Mouse (Mus musculus) cerebellum, adult 11-12 months (tissue): Measurements from ENCODE around the gene Tada2a.

Experiments used
- DNase-seq: peaks from one replicate; pipeline ENCODE4 v3.0.0; 2022

Gene Tada2a

GRCm38 (mm10) chr11:84062805-84063204 is 66.6 kb downstream of the Tada2a start:
- DNase-seq: no peak

DNA sequence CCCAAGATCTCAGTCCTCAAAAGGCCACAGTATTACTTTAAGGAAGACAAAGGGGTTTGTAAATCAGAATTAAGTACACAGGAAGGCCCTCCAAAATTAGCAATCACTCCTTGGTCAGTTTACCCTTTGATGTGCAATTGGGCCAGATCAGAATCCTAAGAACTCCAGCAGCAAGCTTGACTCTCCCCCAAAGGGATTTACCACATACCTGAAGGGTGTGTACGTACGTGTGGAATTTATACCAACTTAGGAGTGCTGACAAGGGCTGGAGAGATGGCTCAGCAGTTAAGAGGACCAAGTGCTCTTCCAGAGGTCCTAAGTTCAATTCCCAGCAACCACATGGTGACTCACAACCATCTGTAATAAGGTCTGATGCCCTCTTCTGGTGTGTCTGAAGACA is 67.5 kb downstream of the Tada2a start:
- DNase-seq: no peak

GRCm38 (mm10) chr11:84060635-84061034 is 68.8 kb downstream of the Tada2a start:
- DNase-seq: no peak

DNA sequence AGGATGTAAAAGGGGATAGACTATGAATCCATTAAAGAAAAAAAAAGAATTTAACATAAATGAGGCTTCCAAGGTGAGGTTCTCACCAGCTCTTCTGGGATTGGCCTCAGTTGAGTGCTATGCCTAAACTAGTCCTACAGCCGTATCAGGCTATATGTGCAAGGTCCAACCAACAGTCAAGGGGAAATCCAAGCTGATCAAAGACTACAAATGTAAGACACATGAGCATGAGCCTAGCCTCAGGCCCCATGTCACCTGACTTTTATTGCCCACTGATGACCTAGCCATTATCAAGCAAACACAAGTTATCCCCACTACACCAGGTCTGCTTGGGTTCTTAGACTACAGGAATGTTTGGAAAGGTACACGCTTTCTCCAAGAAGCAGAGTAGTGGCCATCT is 69.6 kb downstream of the Tada2a start:
- DNase-seq: no peak

- no peak for DNase-seq
Measured at GRCm38 (mm10) chr11:84057418-84057817, 72.0 kb downstream of the Tada2a start.

- DNase-seq: peak; percentile 96
Measured at GRCm38 (mm10) chr11:84053524-84054163, 75.8 kb downstream of the Tada2a start.

GRCm38 (mm10) chr11:84053055-84053454 is 76.3 kb downstream of the Tada2a start:
- DNase-seq: no peak

DNA sequence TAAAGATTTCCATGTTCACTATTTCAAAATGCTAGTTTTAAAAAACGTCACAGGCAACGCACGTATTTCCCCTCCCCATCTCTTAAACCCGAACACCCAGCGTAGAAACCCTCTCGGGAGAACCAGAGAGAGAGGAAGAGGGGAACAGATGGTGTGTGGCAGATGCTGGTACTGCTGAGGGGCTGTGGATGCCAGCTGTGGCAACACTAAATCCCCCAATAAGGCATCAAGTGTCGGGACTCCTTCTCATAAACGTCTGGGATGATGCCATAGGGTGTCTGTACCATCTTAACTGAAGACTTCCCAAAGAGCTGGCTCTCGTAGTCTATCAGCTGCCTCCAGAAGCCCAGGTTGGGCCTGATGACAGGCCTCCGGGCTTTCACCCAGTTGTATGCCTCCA is 81.0 kb downstream of the Tada2a start:
- no peak for DNase-seq

DNA sequence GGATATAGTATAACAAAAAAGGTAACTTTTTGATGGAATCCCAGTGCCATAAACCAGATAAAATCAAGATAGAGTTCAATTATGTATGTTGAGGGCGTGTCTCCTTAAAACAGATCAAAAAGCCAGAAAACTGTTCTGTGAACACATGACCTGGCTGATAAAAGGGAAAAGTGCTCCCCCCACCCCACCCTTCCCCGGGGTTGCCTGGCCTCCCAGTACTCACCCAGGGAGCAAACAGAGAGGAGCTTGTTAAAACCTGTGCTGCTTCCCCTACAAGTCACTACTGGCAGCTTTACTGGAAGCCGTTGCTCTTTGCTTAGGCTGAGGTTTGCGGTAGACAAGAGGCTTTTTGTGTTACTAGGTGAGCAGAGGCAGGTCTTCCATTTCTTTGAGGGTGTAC is 82.1 kb downstream of the Tada2a start:
- no peak for DNase-seq

DNA sequence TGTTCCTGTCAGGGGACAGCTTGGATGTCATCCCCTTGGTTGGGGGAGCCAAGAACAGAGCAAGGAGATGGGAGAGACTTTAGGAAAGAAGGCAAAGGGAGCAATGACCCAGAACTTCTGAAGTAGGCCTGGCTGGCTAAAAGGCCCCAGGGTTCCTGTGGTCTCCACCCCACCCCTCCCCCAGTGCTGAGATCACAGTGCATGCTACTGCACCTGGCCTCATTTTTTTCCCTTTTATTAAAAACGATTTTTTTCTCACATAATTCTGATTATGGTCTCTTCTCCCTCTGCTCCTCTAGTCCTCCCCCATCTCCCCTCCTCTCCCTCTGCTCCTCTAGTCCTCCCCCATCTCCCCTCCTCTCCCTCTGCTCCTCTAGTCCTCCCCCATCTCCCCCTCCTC is 84.4 kb downstream of the Tada2a start:
- DNase-seq: no peak

- DNase-seq: no peak
Measured at GRCm38 (mm10) chr11:84042808-84043762, 86.3 kb downstream of the Tada2a start.

DNA sequence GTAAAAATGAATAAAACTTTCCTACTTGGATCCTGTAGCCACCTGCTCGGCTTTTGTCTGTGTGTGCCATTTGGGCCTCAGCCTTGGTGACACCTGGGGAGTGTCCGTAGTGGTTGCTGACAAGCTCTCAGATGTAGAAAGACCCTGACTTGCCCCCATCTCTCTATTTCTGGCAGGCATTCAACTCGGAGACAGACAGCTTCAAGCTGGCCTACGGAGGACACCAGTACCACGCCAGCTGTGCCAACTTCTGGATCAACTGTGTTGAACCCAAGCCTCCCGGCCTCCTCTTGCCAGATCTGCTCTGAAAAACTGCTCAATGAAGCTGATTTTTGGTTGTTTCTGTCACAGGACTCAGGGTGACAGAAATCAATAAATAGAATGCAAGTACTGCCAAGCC is 88.8 kb downstream of the Tada2a start:
- no peak for DNase-seq

- no peak for DNase-seq
Measured at GRCm38 (mm10) chr11:84033671-84034070, 95.7 kb downstream of the Tada2a start.

- DNase-seq: no peak
Measured at GRCm38 (mm10) chr11:84032559-84032958, 96.8 kb downstream of the Tada2a start.

DNA sequence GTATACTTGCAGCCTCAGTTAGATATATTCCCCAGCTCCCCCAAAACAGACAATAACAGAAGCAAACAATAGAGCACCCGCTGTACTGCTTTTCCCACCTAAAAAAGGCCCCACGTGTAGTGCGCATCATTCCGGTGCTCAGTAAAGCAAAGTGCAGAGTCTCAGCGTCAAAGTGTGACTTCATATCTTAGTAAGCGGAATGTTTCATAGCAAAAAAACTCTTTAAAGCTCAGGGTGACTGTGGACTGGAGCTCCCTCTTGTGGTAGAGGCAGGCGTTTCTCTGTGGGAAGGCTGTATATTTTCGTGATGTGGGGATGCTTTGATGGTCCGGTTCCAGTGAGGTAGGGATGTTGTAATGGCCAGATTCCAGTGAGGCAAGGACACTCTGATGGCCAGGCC is 97.4 kb downstream of the Tada2a start:
- DNase-seq: no peak
